Mouse (Mus musculus): ENCODE results near the gene Notum. TPM values are rescaled to one million over a fixed set of nuclear protein-coding genes. Genes with fewer than 3 reads are reported as not detected.
A peak's percentile ranks its signal among the peaks of the same experiment; 100 is the strongest.

Gene Notum
- polyA plus RNA-seq, 2 experiments from 2014 or later: not detected

DNA sequence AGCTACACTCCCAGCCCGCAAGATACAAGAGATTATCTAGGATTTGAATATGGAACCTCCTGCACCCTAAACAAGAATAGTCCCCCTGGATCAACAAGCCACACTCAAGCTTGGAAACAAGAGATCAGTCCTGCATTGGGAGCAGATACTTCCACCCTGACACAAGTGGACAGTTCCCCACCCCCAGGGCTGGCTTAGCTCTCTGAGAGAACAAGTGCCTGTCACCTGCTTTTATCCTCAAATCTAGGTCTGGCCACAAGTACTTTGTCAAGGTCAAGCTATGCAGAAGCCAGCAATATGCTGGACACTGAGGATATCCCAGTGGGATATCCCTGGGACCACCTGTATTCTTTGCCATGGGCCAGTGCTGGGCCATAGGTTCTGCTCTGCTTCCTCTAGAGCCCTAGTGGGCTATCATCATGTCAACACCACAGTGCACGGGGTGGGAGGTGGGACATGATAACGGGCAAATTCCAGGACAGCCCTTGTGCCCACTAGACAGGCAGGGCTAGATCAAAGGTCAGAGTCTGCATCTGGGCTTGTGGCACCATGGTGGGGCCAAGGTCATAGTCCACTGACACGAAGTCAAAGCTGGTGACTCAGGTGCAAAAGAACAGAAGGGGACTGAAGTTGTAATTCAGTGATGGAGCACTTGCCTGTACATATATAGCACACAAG lies 44.2 kb downstream of the Notum start:
- ATAC-seq: no peak

DNA sequence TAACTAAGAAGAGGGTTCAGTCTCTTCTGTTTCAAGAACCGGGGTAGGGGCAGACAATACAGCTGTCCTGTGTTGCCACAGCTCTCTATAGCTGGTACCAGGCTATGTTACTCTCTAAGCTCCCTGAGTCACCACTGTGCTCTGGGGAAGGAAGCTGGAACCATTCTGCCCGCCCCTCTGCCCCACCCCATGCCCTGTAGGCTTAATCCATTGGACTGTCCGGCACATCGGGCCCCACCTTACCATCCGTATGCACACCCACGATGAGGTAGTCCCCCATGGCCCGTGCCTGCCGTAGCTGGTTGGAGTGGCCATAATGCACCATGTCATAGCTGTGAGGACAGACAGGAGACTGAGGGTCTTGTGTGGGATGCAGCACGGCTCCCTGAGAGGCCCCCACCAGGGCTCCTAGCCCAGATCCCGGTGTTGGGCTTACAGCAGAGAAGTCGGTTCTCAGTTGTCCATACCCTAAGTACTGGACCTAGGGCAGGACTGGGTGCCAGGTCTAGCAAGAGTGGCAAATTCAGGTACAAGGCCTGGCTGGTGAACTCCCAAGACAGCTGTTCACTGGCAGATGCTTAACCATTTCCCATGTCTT lies 45.3 kb downstream of the Notum start:
- no peak for ATAC-seq

GRCm38 (mm10) chr11:120615167-120615566 lies 45.8 kb downstream of the Notum start:
- no peak for ATAC-seq

- ATAC-seq: no peak
Measured at GRCm38 (mm10) chr11:120613976-120614375, 47.0 kb downstream of the Notum start.

DNA sequence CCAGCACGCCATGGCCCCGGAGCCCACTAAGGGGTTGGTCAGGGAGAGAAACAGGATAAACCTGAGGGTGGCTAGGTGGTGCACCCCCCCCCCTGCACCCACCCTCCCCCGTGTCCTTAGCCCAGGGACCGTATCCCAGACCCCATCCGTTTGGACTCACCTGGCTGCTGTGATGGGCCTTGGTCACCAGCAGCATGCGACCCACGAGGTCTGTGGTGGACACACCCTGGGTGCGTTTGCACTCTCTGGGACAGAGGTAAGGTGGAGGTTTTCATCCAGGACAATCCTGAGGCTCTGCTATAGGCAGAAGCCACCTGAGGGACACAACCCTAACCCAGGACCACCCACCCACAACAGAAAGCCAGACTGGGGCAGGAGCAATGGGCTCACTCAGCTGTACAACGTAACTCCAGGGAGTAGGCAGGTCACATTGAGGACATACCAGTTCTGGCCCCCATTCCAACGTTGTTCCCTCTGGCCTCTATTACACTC lies 47.4 kb downstream of the Notum start:
- no peak for ATAC-seq

GRCm38 (mm10) chr11:120612763-120613162 lies 48.2 kb downstream of the Notum start:
- ATAC-seq: peak; percentile 51

GRCm38 (mm10) chr11:120610477-120611046 lies 50.4 kb downstream of the Notum start:
- ATAC-seq: no peak

DNA sequence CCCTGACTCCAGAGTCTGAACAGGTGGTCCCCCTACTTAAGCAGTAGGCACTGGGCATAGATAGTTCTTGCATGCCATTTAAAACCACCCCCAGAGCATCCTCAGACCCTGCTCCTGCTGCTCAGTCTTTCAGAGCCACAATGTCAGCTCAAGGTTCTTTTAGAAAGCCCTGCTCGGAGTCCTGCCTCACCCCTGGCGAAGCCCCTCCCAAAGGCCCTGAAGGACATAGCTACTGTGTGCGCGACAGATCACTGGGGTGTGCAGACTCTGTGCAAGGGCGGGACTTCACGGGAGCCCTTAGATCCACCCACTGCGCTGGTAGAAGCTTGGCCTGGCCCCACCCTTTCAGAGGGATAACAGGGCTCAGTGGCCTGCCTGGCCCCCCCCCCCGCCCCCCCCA lies 51.7 kb downstream of the Notum start:
- ATAC-seq: no peak

- ATAC-seq: no peak
Measured at GRCm38 (mm10) chr11:120608241-120609034, 52.5 kb downstream of the Notum start, which contains the start of gene Npb. Gene Npb, plus strand, starts transcription at chr11:120608477.

GRCm38 (mm10) chr11:120606764-120607163 lies 54.2 kb downstream of the Notum start:
- ATAC-seq: no peak

GRCm38 (mm10) chr11:120605667-120606066 lies 55.3 kb downstream of the Notum start:
- no peak for ATAC-seq

Other genes with a start within 250 kb of the Notum start
- 1 to 10 TPM; 9.1 to 9.7 TPM for gene Nploc4, start 223.5 kb downstream of the Notum start, polyA plus RNA-seq (2017; shearing (Covaris generic))
- not detected for gene Tspan10, start 218.5 kb downstream of the Notum start, polyA plus RNA-seq (2017; shearing (Covaris generic))
- gene Pde6g, start 207.7 kb downstream of the Notum start, polyA plus RNA-seq (2017; shearing (Covaris generic)): under 1 TPM in 1 of 2 experiments, not detected in 1; 0.38 TPM
- gene Oxld1, start 203.1 kb downstream of the Notum start, polyA plus RNA-seq (2017; shearing (Covaris generic)): 1 to 10 TPM; 7.5 to 8.5 TPM
- gene Ccdc137, start 203.1 kb downstream of the Notum start, polyA plus RNA-seq (2017; shearing (Covaris generic)): 10 to 100 TPM; 15.6 to 22.7 TPM
- gene Arl16, start 193.6 kb downstream of the Notum start, polyA plus RNA-seq (2017; shearing (Covaris generic)): 10 to 100 TPM; 24.4 to 30.8 TPM
- gene Mrpl12, start 176.6 kb downstream of the Notum start, polyA plus RNA-seq (2017; shearing (Covaris generic)): 10 to 100 TPM; 73.5 to 74.7 TPM
- 10 to 100 TPM in 1 of 2 experiments, 1 to 10 TPM in 1; 9.7 to 12.3 TPM for gene Slc25a10, start 169.3 kb downstream of the Notum start, polyA plus RNA-seq (2017; shearing (Covaris generic))
- not detected for gene Gcgr, start 130.5 kb downstream of the Notum start, polyA plus RNA-seq (2017; shearing (Covaris generic))
- 100 to 1,000 TPM; 121 to 128 TPM for gene Mcrip1, start 111.4 kb downstream of the Notum start, polyA plus RNA-seq (2017; shearing (Covaris generic))
- gene Ppp1r27, start 110.0 kb downstream of the Notum start, polyA plus RNA-seq (2017; shearing (Covaris generic)): not detected
- 100 to 1,000 TPM; 140 to 160 TPM for gene P4hb, start 87.9 kb downstream of the Notum start, polyA plus RNA-seq (2017; shearing (Covaris generic))
- gene Arhgdia, start 79.6 kb downstream of the Notum start, polyA plus RNA-seq (2017; shearing (Covaris generic)): 100 to 1,000 TPM; 601 to 860 TPM
- gene Alyref, start 62.8 kb downstream of the Notum start, polyA plus RNA-seq (2017; shearing (Covaris generic)): 10 to 100 TPM; 18.9 to 51.6 TPM
- 100 to 1,000 TPM; 112 to 117 TPM for gene Anapc11, start 62.8 kb downstream of the Notum start, polyA plus RNA-seq (2017; shearing (Covaris generic))
- gene Npb, start 52.7 kb downstream of the Notum start, polyA plus RNA-seq (2017; shearing (Covaris generic)): not detected
- gene Pcyt2, start 43.2 kb downstream of the Notum start, polyA plus RNA-seq (2017; shearing (Covaris generic)): 100 to 1,000 TPM in 1 of 2 experiments, 10 to 100 TPM in 1; 84.5 to 112 TPM
- 10 to 100 TPM; 50.8 to 61.8 TPM for gene Sirt7, start 35.9 kb downstream of the Notum start, polyA plus RNA-seq (2017; shearing (Covaris generic))
- 10 to 100 TPM; 10.7 to 14.3 TPM for gene Mafg, start 27.6 kb downstream of the Notum start, polyA plus RNA-seq (2017; shearing (Covaris generic))
- under 1 TPM in 1 of 2 experiments, not detected in 1; 0.48 TPM for gene Pycr1, start 17.4 kb downstream of the Notum start, polyA plus RNA-seq (2017; shearing (Covaris generic))
- not detected for gene Myadml2, start 13.0 kb downstream of the Notum start, polyA plus RNA-seq (2017; shearing (Covaris generic))
- 100 to 1,000 TPM in 1 of 2 experiments, 10 to 100 TPM in 1; 78.1 to 110 TPM for gene Aspscr1, start 11.8 kb upstream of the Notum start, polyA plus RNA-seq (2017; shearing (Covaris generic))
- gene Cenpx, start 52.6 kb upstream of the Notum start, polyA plus RNA-seq (2017; shearing (Covaris generic)): 100 to 1,000 TPM; 163 to 165 TPM
- 10 to 100 TPM; 19.7 to 24.1 TPM for gene Lrrc45, start 52.8 kb upstream of the Notum start, polyA plus RNA-seq (2017; shearing (Covaris generic))
- not detected for gene Rac3, start 60.3 kb upstream of the Notum start, polyA plus RNA-seq (2017; shearing (Covaris generic))
- 10 to 100 TPM; 17.0 to 20.9 TPM for gene Dcxr, start 66.1 kb upstream of the Notum start, polyA plus RNA-seq (2017; shearing (Covaris generic))
- not detected for gene Cbr2, start 70.9 kb upstream of the Notum start, polyA plus RNA-seq (2017; shearing (Covaris generic))
- 10 to 100 TPM; 35.6 to 69.1 TPM for gene Hmga1b, start 101.6 kb upstream of the Notum start, polyA plus RNA-seq (2017; shearing (Covaris generic))
- 1 to 10 TPM; 3.5 to 4.9 TPM for gene Rfng, start 123.0 kb upstream of the Notum start, polyA plus RNA-seq (2017; shearing (Covaris generic))
- 100 to 1,000 TPM; 118 to 137 TPM for gene Gps1, start 123.1 kb upstream of the Notum start, polyA plus RNA-seq (2017; shearing (Covaris generic))
- 10 to 100 TPM; 30.9 to 31.9 TPM for gene Dus1l, start 135.2 kb upstream of the Notum start, polyA plus RNA-seq (2017; shearing (Covaris generic))
- gene Fasn, start 163.4 kb upstream of the Notum start, polyA plus RNA-seq (2017; shearing (Covaris generic)): 10 to 100 TPM; 28.8 to 40.3 TPM

All from activated CD4-positive, CD25-positive, alpha-beta regulatory T cell, adult 4 months (primary cell).